Mouse (Mus musculus): ENCODE results near the gene Exosc7. TPM values are rescaled to one million over a fixed set of nuclear protein-coding genes. Genes with fewer than 3 reads are reported as not detected.

Exosc7 gene
- polyA plus RNA-seq, 1 experiment from 2014 or later = 146 TPM

Other genes with a start within 250 kb of the Exosc7 start
- gene Zfp445, start 247.2 kb upstream of the Exosc7 start, polyA plus RNA-seq (2014; fragmentation: Nextera tagmentation; extraction: Ambion mirVana) = 56.0 and 56.9 TPM in 2 replicates
- gene Zkscan7, start 227.5 kb upstream of the Exosc7 start, polyA plus RNA-seq (2014; fragmentation: Nextera tagmentation; extraction: Ambion mirVana) = 3.2 and 3.3 TPM in 2 replicates
- gene Zfp105, start 190.1 kb upstream of the Exosc7 start, polyA plus RNA-seq (2014; fragmentation: Nextera tagmentation; extraction: Ambion mirVana) = 17.5 and 19.7 TPM in 2 replicates
- 35.2 and 38.0 TPM in 2 replicates for gene 1110059G10Rik, start 162.2 kb upstream of the Exosc7 start, polyA plus RNA-seq (2014; fragmentation: Nextera tagmentation; extraction: Ambion mirVana)
- gene Kif15, start 162.2 kb upstream of the Exosc7 start, polyA plus RNA-seq (2014; fragmentation: Nextera tagmentation; extraction: Ambion mirVana) = 50.4 and 53.0 TPM in 2 replicates
- gene Tmem42, start 91.9 kb upstream of the Exosc7 start, polyA plus RNA-seq (2014; fragmentation: Nextera tagmentation; extraction: Ambion mirVana) = 20.5 and 20.8 TPM in 2 replicates
- 0.65 TPM in 1 of 2 replicates, not detected in the other for gene Tgm4, start 78.5 kb upstream of the Exosc7 start, polyA plus RNA-seq (2014; fragmentation: Nextera tagmentation; extraction: Ambion mirVana)
- gene Zdhhc3, start within 50 bp of the Exosc7 start, polyA plus RNA-seq (2014; fragmentation: Nextera tagmentation; extraction: Ambion mirVana) = 62.5 and 65.0 TPM in 2 replicates
- not detected in 2 replicates for gene Clec3b, start 37.7 kb downstream of the Exosc7 start, polyA plus RNA-seq (2014; fragmentation: Nextera tagmentation; extraction: Ambion mirVana)
- gene Cdcp1, start 102.8 kb downstream of the Exosc7 start, polyA plus RNA-seq (2014; fragmentation: Nextera tagmentation; extraction: Ambion mirVana) = 17.5 and 18.7 TPM in 2 replicates
- gene Tmem158, start 147.5 kb downstream of the Exosc7 start, polyA plus RNA-seq (2014; fragmentation: Nextera tagmentation; extraction: Ambion mirVana) = 9.7 and 10.9 TPM in 2 replicates

Measured in intestine, embryonic 14.5 days (tissue).